Mouse (Mus musculus) left cerebral cortex, adult 2 months (tissue): ENCODE data around the gene Arl2bp. TPM values are rescaled to one million over a fixed set of nuclear protein-coding genes. Genes with fewer than 3 reads are reported as not detected.

ENCODE experiments used
- DNase-seq, 2 experiments: peaks; one replicate each; pipeline ENCODE4 v3.0.0; 2021 to 2022; ENCODE audit warnings: low spot score in 2 of 2, mixed read lengths in 1 of 2; ENCODE audit errors: extremely low spot score in 1 of 2
- H3K27ac ChIP-seq: fragments of 200-600 bp; 2 replicates; pipeline ENCODE4 v1.8.1; 2022
- H3K4me3 ChIP-seq: fragments of 200-600 bp; 2 replicates; pipeline ENCODE4 v1.8.1; 2022
- CTCF ChIP-seq: fragments of 200-600 bp; IDR thresholded peaks from 2 replicates; pipeline ENCODE4 v1.8.1; 2022; ENCODE audit warnings: antibody characterized with exemption, mild to moderate bottlenecking, moderate library complexity
- intact Hi-C: fragments of 180-260 bp; cut with DNase I; formaldehyde crosslinking; loops from one replicate; pipeline ENCODE4 v1.15.1; 2025
- total RNA-seq, 2 experiments: library from RNA; stranded (reverse); gene quantifications; 2 replicates each; pipeline ENCODE4 v1.2.3; 2021

Arl2bp gene
- total RNA-seq, 2 experiments from 2014 or later: 147 TPM

- intact Hi-C loops: no loop called here
- no peak for DNase-seq
- Histone ChIP-seq H3K27ac (no peak overlapping the region), H3K4me3 (no peak overlapping the region)
- no peak for TF ChIP-seq CTCF
These were observed 6.0 kb upstream of the Arl2bp start for GRCm38 (mm10) chr8:94660418-94660817.

DNA sequence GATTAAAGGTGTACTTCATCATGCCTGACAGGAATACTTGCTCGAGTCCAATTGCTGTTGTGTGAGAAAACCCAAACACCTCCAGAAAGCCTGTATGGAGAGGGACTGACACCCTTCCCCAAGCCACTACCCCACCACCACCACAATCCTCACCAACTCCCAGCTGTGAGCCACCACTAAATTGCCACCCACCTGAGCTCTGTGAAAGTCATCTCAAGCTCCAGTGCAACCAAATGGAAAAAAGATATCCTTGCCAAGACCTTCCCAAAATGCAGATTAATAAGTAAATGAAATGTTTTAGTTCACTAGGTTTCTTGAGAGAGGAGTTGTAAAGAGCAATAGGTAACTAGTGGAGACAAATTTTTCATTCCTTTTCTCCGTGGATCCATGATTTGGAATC is 1.7 kb upstream of the Arl2bp start:
- Histone ChIP-seq H3K27ac (no peak overlapping the region), H3K4me3 (no peak overlapping the region)
- no peak for DNase-seq
- intact Hi-C loops: no loop called here
- no peak for TF ChIP-seq CTCF

DNA sequence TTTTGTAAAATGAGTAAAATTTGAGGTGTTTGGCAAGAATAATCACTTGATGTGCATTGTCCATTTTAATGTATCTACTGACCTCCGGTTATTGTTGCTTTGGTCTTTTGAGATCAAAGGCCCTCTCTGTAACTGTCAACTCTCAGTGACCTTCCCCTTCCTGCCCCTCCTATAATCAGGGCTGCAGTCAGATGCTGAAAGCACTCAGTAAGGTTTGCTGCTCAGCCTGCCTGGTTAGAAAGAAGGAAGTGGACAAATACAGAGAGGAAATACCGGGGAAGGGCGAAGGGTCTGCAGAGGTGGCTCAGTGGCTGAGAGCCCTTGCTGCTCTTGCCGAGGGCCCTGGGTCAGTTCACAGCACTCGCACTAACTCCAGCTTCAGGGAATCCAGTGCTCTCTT is 8.0 kb downstream of the Arl2bp start:
- peak overlapping the region; percentile 55; the same call in 1 of the 2 replicates for H3K27ac ChIP-seq
- intact Hi-C loops: no loop called here
- H3K4me3 ChIP-seq: no peak overlapping the region
- DNase-seq: no peak
- no peak for TF ChIP-seq CTCF

DNA sequence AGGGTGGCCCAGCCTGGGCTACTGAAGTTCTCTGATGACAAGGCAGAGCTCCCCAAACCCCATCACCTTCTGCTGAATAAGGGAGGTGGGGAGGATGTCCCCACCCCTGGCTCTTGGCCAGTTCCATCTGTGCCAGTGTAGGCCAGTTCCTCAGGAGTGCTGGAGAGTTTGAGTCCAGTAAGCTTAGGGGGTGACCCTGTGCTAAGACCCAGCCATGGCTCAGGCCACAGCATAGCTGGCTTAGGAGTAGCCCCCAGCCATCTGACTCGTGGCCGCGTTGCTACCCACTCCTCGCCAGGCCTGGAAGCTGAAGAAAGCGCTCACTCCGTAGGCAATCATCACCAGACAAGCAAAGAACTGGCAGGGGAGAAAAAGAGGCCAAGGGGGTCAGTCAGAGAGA is 9.5 kb downstream of the Arl2bp start:
- TF ChIP-seq CTCF: no peak
- intact Hi-C loops: no loop called here
- DNase-seq: no peak
- Histone ChIP-seq H3K27ac (peak overlapping the region; percentile 17; the same call in 1 of the 2 replicates), H3K4me3 (no peak overlapping the region)

DNA sequence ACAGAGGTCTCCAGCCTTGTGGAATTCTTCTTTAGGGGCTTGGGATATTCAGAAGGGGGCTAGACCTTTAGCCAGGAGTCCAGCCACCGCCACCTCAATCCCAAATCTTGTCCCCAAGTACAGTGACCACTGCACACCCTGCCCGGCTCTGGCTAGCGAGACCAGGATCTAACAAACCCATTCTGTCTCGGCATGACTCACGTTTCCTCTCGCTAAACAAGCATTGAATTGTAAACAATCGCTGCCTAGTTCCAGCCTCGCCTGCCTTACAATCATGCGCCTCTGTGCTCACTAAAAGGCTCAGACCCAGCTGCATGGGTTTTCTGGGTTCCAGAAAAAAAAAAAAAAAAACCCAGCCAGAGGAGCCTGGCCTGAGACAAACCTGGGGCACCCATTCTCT is 12.2 kb downstream of the Arl2bp start:
- no peak for TF ChIP-seq CTCF
- no peak for DNase-seq
- H3K4me3 ChIP-seq: no peak overlapping the region
- H3K27ac ChIP-seq: peak overlapping the region; percentile 83
- intact Hi-C loops: no loop called here

GRCm38 (mm10) chr8:94680414-94680813 is 14.0 kb downstream of the Arl2bp start:
- TF ChIP-seq CTCF: peak; percentile 17
- Histone ChIP-seq H3K4me3 (no peak overlapping the region), H3K27ac (no peak overlapping the region; the same call in 1 of the 2 replicates)
- intact Hi-C loops: no loop called here
- no peak for DNase-seq

GRCm38 (mm10) chr8:94682732-94683524 is 16.5 kb downstream of the Arl2bp start:
- Histone ChIP-seq H3K4me3 (no peak overlapping the region), H3K27ac (peak overlapping the region; percentile 75)
- no peak for DNase-seq
- intact Hi-C loops: no loop called here
- TF ChIP-seq CTCF: no peak

- no peak for TF ChIP-seq CTCF
- DNase-seq: no peak
- no peak overlapping the region for H3K4me3 ChIP-seq
- peak overlapping the region; percentile 75; the same call in 1 of the 2 replicates for H3K27ac ChIP-seq
- intact Hi-C loops: no loop called here
These were observed 17.9 kb downstream of the Arl2bp start for GRCm38 (mm10) chr8:94684287-94684686.

DNA sequence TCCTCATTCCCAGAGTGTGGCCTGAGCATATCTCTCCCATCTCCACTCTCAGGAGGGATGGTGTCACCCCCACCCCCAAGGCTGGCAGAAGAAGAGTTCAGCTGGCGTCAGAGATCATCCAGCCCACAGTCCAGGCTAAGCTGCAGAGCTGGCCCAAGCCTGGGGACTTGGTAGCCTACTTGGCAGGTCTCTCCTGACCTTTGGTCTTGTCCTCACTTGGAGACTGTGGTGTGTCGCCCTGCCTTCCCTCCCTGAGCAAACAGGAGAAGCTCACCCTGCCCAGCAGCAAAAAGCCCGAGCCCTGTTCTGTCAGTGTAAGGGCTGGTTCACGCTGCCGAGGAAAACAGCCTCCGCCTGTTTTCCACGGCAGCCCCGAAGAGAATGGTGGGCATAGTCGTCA is 19.6 kb downstream of the Arl2bp start:
- DNase-seq: no peak
- TF ChIP-seq CTCF: no peak
- intact Hi-C loops: no loop called here
- H3K27ac ChIP-seq: peak overlapping the region; percentile 53; the same call in 1 of the 2 replicates
- no peak overlapping the region for H3K4me3 ChIP-seq

DNA sequence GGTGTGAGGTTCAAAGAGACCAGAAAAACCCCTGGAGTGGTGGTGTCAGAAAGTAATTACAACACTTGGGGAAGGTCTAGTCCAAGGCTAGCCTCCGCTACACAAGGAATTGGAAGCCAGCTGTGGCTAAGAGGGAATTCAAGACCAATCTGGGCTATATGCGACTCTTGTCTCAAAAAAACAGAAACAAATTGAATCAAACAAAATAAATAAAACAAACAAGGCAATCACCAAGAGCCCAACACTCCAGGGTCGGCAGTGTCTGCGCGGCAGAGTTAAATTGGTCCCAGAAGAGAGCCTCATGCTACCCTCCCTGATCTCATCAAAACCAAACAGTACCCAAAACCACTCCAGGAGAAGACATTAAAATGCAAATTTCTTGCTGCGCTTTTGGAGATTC is 28.3 kb downstream of the Arl2bp start:
- no peak for DNase-seq
- no peak for TF ChIP-seq CTCF
- intact Hi-C loops: loop anchor here (2.0 to 10.0 kb wide), 2 partner anchors 26 to 360 kb away; no protein-coding TSS in a partner anchor
- H3K27ac ChIP-seq: peak overlapping the region; percentile 58
- peak overlapping the region; percentile 54 for H3K4me3 ChIP-seq

- H3K27ac ChIP-seq: peak overlapping the region; percentile 36
- no peak for TF ChIP-seq CTCF
- intact Hi-C loops: loop anchor here (2.0 to 10.0 kb wide), 2 partner anchors 27 to 361 kb away; no protein-coding TSS in a partner anchor
These were observed 29.1 kb downstream of the Arl2bp start for GRCm38 (mm10) chr8:94695341-94695993.

GRCm38 (mm10) chr8:94695994-94696384 is 29.6 kb downstream of the Arl2bp start, which contains the start of gene Pllp:
Gene Pllp (minus strand): TSS chr8:94696278.
- intact Hi-C loops: loop anchor here (2.0 to 10.0 kb wide), 2 partner anchors 27 to 361 kb away; no protein-coding TSS in a partner anchor
- no peak for TF ChIP-seq CTCF
- peak within 1 kb of the TSS; percentile 36 for H3K27ac ChIP-seq
- peak in 1 of 2 experiments; percentile 40 for DNase-seq
- peak within 1 kb of the TSS; percentile 54 for H3K4me3 ChIP-seq

More at GRCm38 (mm10) chr8:94695341-94695993, 29.1 kb downstream of the Arl2bp start:
- DNase-seq: no peak
- H3K4me3 ChIP-seq: peak overlapping the region; percentile 54
